Mouse (Mus musculus) bone marrow macrophage, adult 2 months (primary cell): ENCODE data around the gene Wnk4. TPM values are rescaled to one million over a fixed set of nuclear protein-coding genes. Genes with fewer than 3 reads are reported as not detected.

Source experiments
- H3K27ac ChIP-seq: 2 replicates; pipeline ENCODE4 v1.5.1; 2012; ENCODE audit warnings: low read depth, low read length; ENCODE audit not compliant: insufficient read depth
- H3K4me1 ChIP-seq: 2 replicates; pipeline ENCODE4 v1.6.1; 2012; ENCODE audit warnings: low read length; ENCODE audit not compliant: control insufficient read depth, insufficient read depth
- H3K4me3 ChIP-seq: 2 replicates; pipeline ENCODE4 v1.5.1; 2012; ENCODE audit warnings: mild to moderate bottlenecking, low read length, moderate library complexity; ENCODE audit not compliant: insufficient read depth
- CTCF ChIP-seq: IDR thresholded peaks from 2 replicates; pipeline ENCODE4 v1.5.1; 2012; ENCODE audit warnings: low read depth, mild to moderate bottlenecking, low read length, moderate library complexity
- POLR2A ChIP-seq: IDR thresholded peaks from 2 replicates; pipeline ENCODE4 v1.6.1; 2012; ENCODE audit warnings: mild to moderate bottlenecking, low read depth, low read length, borderline replicate concordance
- polyA plus RNA-seq: library from polyadenylated mRNA; stranded (reverse); fragments of >200 nt; gene quantifications from 2 replicates; pipeline ENCODE4 v1.2.4, GENCODE M21; 2012; ENCODE audit not compliant: missing spikeins, insufficient read depth, insufficient read length

The Wnk4 gene
- polyA plus RNA-seq, 1 experiment = not detected

DNA sequence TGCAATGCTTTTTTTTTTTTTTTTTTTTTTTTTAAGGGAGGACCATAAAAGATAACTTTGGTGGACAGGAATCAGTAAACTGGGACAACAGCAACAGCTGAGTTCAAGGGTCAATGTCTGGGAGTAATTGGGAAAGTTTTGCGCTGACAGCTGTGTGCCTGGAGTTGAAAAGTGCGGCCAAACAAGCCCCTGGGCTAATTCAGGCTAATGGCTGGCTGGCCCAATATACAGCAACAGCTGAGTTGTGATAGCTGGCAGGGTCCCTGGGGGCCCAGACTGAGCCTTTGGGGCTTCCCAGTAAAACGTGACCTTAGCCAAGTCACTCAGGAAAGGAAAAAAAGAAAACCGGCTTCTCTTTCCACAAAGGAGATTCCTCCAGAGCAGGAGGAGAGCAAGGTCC is 15.3 kb upstream of the Wnk4 start:
- peaks cover 5% of the 10 kb centered on the region; the same call in 1 of the 2 replicates for H3K4me1 ChIP-seq
- no peak overlapping the region for H3K27ac ChIP-seq
- H3K4me3 ChIP-seq = no peak overlapping the region
- TF ChIP-seq POLR2A (no peak), CTCF (no peak)

DNA sequence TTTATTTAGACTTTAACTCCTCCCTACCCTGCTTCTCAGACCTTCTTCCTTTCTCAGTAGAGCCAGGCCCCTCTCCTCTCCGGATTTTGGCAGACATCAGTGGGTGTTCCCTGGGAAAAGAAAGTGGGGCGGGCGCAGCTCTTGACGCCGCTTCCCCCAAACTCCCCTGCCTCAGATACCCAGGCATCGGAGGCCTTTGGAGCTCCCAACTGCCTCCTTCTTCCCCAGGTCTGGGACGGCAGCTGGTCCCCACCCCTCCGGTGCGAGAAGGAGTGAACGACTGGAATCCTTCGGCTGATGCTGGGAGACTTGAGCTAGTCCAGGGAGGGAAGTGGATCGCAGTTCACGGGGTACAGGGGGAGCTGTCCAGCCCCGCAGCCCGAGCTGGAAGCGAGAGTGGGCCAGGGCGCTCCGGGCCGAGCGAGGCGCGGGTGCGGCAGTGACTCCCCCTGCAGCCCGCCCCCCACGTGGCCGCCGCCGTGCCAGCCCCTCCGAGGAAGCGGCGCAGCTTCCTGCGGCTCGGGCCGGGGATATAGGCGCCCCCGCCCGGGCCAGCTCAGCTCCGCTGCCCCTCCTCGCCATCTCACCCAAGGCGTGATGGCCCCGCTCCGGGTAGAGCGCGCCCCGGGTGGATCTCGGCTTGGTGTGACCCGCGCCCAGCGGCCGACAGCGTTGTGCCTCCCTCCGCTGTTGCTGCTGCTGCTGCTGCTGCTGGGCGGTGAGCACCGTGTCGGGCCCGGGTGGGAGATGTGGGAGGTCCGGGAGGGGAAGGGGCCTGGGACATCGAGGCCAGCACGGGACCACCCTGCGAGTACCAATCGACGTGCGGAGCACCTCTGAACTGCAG is 14.3 kb upstream of the Wnk4 start, which contains the start of gene Ramp2:
Gene Ramp2 (plus strand): TSS at position 174 of the 847 bp plus-strand sequence.
- H3K4me3 ChIP-seq = peak within 1 kb of the TSS; percentile 53
- no peak for TF ChIP-seq CTCF
- no peak for TF ChIP-seq POLR2A
- H3K4me1 ChIP-seq = peaks cover 5% of the 10 kb centered on the region; the same call in 1 of the 2 replicates
- no peak within 1 kb of the TSS for H3K27ac ChIP-seq

DNA sequence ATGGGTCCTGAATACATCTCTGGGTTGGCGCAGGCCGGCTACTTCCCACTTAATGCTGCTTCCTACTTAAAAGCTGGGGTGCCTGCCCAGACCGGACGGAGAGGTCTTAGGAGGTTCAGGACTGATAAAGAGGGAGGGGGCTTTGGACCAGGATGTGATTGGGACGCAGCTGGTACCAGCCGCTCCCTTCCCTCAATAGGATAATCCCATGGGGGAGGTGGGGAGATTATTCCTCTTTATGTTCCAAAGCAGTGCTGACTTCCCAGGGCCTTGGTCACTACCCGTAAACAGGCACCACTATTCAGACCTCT is 13.7 kb upstream of the Wnk4 start:
- H3K4me1 ChIP-seq = peaks cover 5% of the 10 kb centered on the region; the same call in 1 of the 2 replicates
- H3K4me3 ChIP-seq = peak overlapping the region; percentile 53
- no peak overlapping the region for H3K27ac ChIP-seq
- TF ChIP-seq CTCF (no peak), POLR2A (no peak)

DNA sequence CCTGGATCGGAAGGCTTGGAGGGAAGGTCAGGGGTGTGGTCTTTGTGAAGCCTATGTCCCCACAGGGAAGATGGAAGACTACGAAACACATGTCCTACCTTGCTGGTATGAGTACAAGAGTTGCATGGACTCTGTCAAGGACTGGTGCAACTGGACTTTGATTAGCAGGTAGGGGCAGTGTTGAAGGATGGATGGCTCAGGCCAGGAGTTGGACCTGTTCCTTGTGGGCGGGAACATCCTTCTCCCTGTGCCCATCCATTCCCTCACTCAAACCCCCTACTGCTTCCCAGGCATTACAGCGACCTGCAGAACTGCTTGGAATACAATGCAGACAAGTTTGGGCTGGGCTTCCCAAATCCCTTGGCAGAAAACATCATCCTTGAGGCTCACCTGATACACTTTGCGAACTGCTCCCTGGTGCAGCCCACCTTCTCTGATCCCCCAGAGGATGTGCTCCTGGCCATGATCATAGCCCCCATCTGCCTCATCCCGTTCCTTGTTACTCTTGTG is 12.8 kb upstream of the Wnk4 start:
- Histone ChIP-seq H3K4me1 (peaks cover 5% of the 10 kb centered on the region; the same call in 1 of the 2 replicates), H3K27ac (no peak overlapping the region), H3K4me3 (no peak overlapping the region)
- TF ChIP-seq CTCF (no peak), POLR2A (no peak)

DNA sequence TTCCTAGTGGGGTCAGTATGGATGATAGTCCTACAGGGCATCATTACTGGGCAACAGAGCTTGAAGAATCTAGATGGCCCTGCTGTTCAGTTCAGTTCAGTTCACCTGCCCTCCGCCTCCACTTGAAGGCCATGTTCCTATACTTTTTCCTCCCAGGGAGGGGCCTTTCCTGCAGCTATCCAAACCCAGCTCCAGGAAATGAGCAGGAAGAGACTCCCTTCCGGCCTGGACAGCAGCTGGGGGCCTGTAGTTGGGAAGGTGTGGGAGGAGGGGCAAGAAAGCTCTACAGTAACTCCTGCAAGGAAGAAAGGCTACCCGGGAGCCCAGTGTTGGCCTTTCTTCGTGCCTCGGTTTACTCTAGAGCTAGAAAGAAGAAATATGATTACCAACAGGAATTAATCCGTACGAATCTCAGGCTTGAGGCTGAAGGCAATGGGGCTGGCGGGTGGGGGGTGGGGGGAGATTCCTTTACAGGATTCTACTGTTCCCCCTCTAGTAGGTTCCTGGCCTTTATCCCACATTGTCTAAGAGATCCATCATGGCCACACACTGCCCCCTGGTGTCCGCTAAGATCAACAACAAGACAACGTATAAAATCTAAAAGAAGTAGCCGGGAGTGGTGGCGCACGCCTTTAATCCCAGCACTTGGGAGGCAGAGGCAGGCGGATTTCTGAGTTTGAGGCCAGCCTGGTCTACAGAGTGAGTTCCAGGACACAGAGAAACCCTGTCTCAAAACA is 11.9 kb upstream of the Wnk4 start:
- Histone ChIP-seq H3K4me3 (no peak overlapping the region), H3K4me1 (peaks cover 5% of the 10 kb centered on the region; the same call in 1 of the 2 replicates), H3K27ac (no peak overlapping the region)
- TF ChIP-seq POLR2A (no peak), CTCF (peak; percentile 42)

DNA sequence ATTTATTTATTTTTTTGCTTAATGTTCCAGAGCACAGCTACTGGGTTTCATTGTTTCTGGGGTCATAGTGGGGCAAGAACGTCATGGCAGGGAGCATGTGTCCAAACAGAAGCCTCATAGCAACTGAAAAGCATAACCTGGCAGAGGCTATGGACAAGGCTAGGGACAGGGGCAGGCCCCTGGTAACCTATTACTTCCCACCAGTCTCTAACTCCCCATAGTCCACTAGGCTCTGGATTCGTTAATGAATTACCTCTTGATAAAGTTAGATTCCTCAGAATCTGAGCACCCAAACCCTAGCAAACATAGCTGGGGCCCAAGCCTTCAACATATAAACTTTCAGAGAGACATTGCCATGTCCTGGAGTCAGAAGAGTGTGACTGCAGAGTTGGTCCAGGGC is 9.3 kb upstream of the Wnk4 start:
- TF ChIP-seq POLR2A (no peak), CTCF (no peak)
- no peaks in the 10 kb centered on the region; the same call in 1 of the 2 replicates for H3K4me1 ChIP-seq
- H3K4me3 ChIP-seq = no peak overlapping the region
- H3K27ac ChIP-seq = no peak overlapping the region

DNA sequence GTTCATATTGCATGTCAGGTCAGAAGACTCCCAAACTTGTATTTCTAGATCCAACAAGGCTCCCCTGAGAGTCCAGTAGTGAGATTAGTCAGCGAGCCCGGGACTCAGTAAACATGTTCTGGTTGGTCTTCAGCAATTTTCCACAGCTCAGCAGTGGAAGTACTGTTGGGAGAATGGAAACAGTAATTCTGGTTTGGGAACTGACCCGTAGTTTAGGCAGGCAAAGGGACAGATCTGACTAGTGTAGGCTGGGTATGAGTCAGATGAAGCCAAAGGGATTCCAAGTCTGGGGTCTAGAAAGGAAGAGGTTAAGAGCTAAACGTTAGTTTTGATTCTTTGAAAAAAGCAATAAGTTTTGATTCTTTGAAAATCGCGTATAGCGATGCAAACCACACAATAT is 7.4 kb upstream of the Wnk4 start:
- Histone ChIP-seq H3K4me1 (no peaks in the 10 kb centered on the region; the same call in 1 of the 2 replicates), H3K4me3 (peak overlapping the region; percentile 98), H3K27ac (peak overlapping the region; percentile 46)
- TF ChIP-seq CTCF (no peak), POLR2A (no peak)

DNA sequence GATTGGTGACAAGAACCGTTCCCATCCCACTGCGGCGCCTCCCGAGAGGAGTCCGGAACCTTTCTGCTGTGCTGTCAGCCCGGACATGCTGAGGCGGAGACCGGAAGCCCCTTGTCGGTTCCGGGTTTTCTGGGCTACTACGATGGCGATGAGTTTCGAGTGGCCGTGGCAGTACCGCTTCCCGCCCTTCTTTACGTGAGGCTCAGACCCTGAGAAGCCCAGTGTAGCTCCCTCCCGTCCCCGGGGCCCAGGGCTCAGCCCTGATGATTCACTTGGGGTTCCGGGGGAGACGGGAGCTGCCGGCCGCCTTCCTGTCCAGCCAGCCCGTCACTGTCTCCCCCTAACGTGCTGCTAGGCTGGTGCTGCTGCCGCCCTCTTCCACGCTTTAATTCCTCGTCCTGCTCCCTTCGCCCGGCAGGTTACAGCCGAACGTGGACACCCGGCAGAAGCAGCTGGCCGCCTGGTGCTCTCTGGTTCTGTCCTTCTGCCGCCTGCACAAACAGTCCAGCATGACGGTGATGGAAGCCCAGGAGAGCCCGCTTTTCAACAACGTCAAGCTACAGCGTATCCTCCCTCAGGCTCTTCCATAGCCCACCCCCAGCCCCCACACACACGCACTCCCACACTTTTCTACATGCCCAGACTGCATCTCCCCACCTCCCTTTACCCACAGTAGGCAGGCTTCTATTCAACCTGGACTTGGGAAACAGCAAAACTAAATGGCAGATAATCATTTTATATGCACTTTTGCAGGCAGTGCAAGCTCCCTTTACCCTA is 6.6 kb upstream of the Wnk4 start, which contains the start of gene Vps25:
Gene Vps25 (plus strand): TSS at position 95 of the 777 bp plus-strand sequence.
- H3K27ac ChIP-seq = peak within 1 kb of the TSS; percentile 73
- peak within 1 kb of the TSS; percentile 98 for H3K4me3 ChIP-seq
- no peaks in the 10 kb centered on the region; the same call in 1 of the 2 replicates for H3K4me1 ChIP-seq
- 0 out of 2 replicates have a peak, but pooled peaks have one; percentile 12 for TF ChIP-seq CTCF
- TF ChIP-seq POLR2A = 0 out of 2 replicates have a peak, but pooled peaks have one; percentile 40
